Mouse (Mus musculus) heart, postnatal 14 days (tissue): ENCODE data around the gene Zfp473. TPM values are rescaled to one million over a fixed set of nuclear protein-coding genes. Genes with fewer than 3 reads are reported as not detected.
"Not testable (repeated sequence)": the region's sequence is repeated elsewhere in the genome, so short reads cannot be mapped to it uniquely, and the experiment has no call there.

Experiments used
- DNase-seq, 2 experiments: peaks; one replicate each; pipeline ENCODE4 v3.0.0; 2021 to 2022
- intact Hi-C: fragments of 180-260 bp; cut with DNase I; formaldehyde crosslinking; loops from one replicate; pipeline ENCODE4 v1.15.1; 2025
- total RNA-seq, 2 experiments: library from RNA; stranded (reverse); gene quantifications; 2 replicates each; pipeline ENCODE4 v1.2.3; 2021

Zfp473 gene
- total RNA-seq, 2 experiments from 2014 or later: 0.14 to 0.15 TPM

GRCm38 (mm10) chr7:44726343-44726742 is 24.5 kb downstream of the Zfp473 start:
- intact Hi-C loops: loop anchor here (10.0 kb wide), 1 partner anchor 228 kb away; no protein-coding TSS in a partner anchor

GRCm38 (mm10) chr7:44724316-44724715 is 26.5 kb downstream of the Zfp473 start:
- intact Hi-C loops: loop anchor here (1.0 to 10.0 kb wide), 2 partner anchors 100 to 230 kb away; no protein-coding TSS in a partner anchor
- DNase-seq: peak in 1 of 2 experiments; percentile 4

More at GRCm38 (mm10) chr7:44726343-44726742, 24.5 kb downstream of the Zfp473 start:
- DNase-seq: no peak

GRCm38 (mm10) chr7:44722058-44722457 is 28.8 kb downstream of the Zfp473 start:
- intact Hi-C loops: loop anchor here (10.0 kb wide), 1 partner anchor 233 kb away; no protein-coding TSS in a partner anchor
- no peak for DNase-seq

- intact Hi-C loops: no loop called here
Measured at GRCm38 (mm10) chr7:44709881-44710280, 41.0 kb downstream of the Zfp473 start.

GRCm38 (mm10) chr7:44708574-44708973 is 42.3 kb downstream of the Zfp473 start, which contains the start of gene Izumo2:
Gene Izumo2 (plus strand): TSS chr7:44708742.
- intact Hi-C loops: no loop called here

More at GRCm38 (mm10) chr7:44709881-44710280, 41.0 kb downstream of the Zfp473 start:
- DNase-seq: no peak

GRCm38 (mm10) chr7:44708093-44708492 is 42.8 kb downstream of the Zfp473 start:
- intact Hi-C loops, DNase-seq: not testable (repeated sequence)

More at GRCm38 (mm10) chr7:44708574-44708973, 42.3 kb downstream of the Zfp473 start, which contains the start of gene Izumo2:
- DNase-seq: no peak

- DNase-seq: no peak
- intact Hi-C loops: no loop called here
Measured at GRCm38 (mm10) chr7:44707169-44707675, 43.6 kb downstream of the Zfp473 start.

- DNase-seq: no peak
- intact Hi-C loops: no loop called here
Measured at GRCm38 (mm10) chr7:44706322-44706721, 44.5 kb downstream of the Zfp473 start.

GRCm38 (mm10) chr7:44705086-44705485 is 45.8 kb downstream of the Zfp473 start:
- DNase-seq: no peak
- intact Hi-C loops: no loop called here

GRCm38 (mm10) chr7:44704363-44704762 is 46.5 kb downstream of the Zfp473 start:
- intact Hi-C loops: loop anchor here (5.0 kb wide), 2 partner anchors 37 to 52 kb away; no protein-coding TSS in a partner anchor
- peak; percentile 36 to 52 for DNase-seq

GRCm38 (mm10) chr7:44702985-44703384 is 47.9 kb downstream of the Zfp473 start:
- intact Hi-C loops: loop anchor here (5.0 kb wide), 2 partner anchors 36 to 51 kb away; no protein-coding TSS in a partner anchor
- no peak for DNase-seq

- peak; percentile 20 to 36 for DNase-seq
- intact Hi-C loops: loop anchor here (5.0 kb wide), 2 partner anchors 35 to 50 kb away; no protein-coding TSS in a partner anchor
Measured at GRCm38 (mm10) chr7:44701921-44702320, 48.9 kb downstream of the Zfp473 start.

- intact Hi-C loops: no loop called here
- no peak for DNase-seq
Measured at GRCm38 (mm10) chr7:44697980-44698379, 52.9 kb downstream of the Zfp473 start.

GRCm38 (mm10) chr7:44697191-44697710 is 53.6 kb downstream of the Zfp473 start:
- intact Hi-C loops: no loop called here
- peak; percentile 75 to 81 for DNase-seq

- intact Hi-C loops: no loop called here
- no peak for DNase-seq
Measured at GRCm38 (mm10) chr7:44695223-44695622, 55.6 kb downstream of the Zfp473 start.

- intact Hi-C loops: no loop called here
- no peak for DNase-seq
Measured at GRCm38 (mm10) chr7:44693427-44694175, 57.2 kb downstream of the Zfp473 start.

GRCm38 (mm10) chr7:44689331-44689730 is 61.5 kb downstream of the Zfp473 start:
- DNase-seq: no peak
- intact Hi-C loops: no loop called here

GRCm38 (mm10) chr7:44688890-44689289 is 62.0 kb downstream of the Zfp473 start:
- intact Hi-C loops: no loop called here
- no peak for DNase-seq

- peak; percentile 39 to 55 for DNase-seq
- intact Hi-C loops: no loop called here
Measured at GRCm38 (mm10) chr7:44685531-44686402, 65.1 kb downstream of the Zfp473 start.

- DNase-seq: peak; percentile 33 to 50
- intact Hi-C loops: no loop called here
Measured at GRCm38 (mm10) chr7:44683656-44684055, 67.2 kb downstream of the Zfp473 start.
